Mouse (Mus musculus): ENCODE data around the gene Armc3.

Armc3 gene

DNA sequence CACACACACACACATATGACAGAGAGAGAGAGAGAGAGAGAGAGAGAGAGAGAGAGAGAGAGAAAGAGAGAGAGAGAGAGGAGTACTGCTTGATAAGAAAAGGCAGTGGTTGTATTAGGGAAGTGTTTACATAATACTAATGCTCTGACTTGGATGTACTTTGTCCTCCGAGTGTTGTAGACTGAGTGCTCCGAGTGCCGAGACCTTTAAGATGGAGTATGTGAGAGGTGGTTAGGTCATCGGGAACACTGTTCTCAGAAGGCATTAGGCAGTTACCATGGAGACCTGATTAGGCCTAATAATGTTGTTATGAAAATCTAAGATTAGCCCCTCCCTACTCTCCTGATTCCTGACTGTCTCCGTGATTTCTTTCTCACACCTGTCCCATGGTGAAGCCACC is 151.1 kb downstream of the Armc3 start:
- DNase-seq (ENCODE audit: low read depth, low spot score): no peak

GRCm38 (mm10) chr2:19351615-19352253 is 152.6 kb downstream of the Armc3 start:
- no peak for DNase-seq (ENCODE audit: low read depth, low spot score)

GRCm38 (mm10) chr2:19353158-19353557 is 154.1 kb downstream of the Armc3 start:
- DNase-seq (ENCODE audit: low read depth, low spot score): no peak

Measured in 3T3-L1 (cell line).